Mouse (Mus musculus) gastrocnemius, adult 8-10 months (tissue): ENCODE measurements at regions not wholly inside any gene's neighbourhood (a gene's known extent, or its start where the extent isn't known, plus 50 kb on each side); places are given as distances from the start of the nearest gene placed in this dataset.
A peak's percentile ranks its signal among the peaks of the same experiment; 100 is the strongest.

ENCODE experiments used
- DNase-seq, 2 experiments: peaks; one replicate each; pipeline ENCODE4 v3.0.0; 2022; ENCODE audit warnings: low spot score in 2 of 2

DNA sequence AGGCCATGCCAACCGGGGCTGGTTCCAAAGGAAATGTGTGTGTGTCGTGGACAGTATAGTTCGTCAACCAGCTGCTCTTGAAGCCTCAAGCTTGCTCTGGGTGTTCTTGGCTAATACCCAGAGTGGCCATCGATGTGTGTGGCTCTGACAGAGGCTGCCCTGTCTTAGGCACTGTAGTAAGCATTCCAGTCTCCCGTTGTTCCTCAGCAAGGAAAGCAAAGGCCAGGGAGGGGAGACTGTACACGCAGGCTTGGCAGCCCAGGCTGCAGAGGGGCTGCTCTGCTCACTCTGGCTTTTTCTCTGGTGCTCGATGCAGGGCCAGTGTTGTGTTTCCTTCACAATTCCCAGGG, 106.1 kb upstream of the Unc5b start:
- DNase-seq: no peak

DNA sequence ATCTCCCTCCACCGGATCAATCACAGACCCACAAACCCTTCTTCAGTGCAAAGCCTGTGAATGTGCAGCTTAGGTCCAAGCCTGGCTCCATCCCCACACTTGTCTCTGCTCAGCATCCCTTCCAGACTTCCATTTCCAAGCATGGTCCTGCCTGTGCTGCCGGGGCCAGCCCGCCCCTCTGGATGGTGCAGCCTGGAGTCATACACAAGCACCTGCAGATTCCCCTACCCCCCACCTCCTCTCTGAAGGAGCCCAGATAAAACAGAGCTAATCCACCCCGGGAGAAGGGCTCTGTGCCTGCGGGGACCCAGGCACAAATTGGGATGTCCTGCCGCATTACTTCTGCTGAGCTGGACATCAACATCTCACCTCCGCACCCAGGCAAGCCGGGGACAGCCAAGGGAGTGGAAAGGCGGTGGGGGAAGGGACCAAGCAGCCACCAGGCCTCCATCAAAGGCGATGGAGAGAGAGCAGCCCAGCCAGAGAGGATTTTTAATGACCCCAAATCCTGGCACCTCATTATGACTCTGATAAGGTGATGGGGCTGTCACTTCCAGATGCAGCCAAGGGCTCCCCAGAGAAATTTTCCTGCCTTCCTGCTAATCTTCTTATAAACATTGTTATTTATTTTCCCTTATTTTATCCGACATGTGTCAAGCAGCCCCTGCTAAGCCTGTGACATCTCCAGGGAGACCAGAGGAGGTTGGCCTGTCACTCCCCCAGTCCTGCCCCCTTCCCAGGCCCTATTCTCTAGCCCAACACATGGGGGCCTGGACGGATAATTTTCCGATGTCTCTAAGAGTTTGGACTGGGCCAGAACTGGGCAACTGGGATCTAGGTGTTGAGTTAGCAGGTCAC, 105.5 kb upstream of the Unc5b start:
- no peak for DNase-seq

DNA sequence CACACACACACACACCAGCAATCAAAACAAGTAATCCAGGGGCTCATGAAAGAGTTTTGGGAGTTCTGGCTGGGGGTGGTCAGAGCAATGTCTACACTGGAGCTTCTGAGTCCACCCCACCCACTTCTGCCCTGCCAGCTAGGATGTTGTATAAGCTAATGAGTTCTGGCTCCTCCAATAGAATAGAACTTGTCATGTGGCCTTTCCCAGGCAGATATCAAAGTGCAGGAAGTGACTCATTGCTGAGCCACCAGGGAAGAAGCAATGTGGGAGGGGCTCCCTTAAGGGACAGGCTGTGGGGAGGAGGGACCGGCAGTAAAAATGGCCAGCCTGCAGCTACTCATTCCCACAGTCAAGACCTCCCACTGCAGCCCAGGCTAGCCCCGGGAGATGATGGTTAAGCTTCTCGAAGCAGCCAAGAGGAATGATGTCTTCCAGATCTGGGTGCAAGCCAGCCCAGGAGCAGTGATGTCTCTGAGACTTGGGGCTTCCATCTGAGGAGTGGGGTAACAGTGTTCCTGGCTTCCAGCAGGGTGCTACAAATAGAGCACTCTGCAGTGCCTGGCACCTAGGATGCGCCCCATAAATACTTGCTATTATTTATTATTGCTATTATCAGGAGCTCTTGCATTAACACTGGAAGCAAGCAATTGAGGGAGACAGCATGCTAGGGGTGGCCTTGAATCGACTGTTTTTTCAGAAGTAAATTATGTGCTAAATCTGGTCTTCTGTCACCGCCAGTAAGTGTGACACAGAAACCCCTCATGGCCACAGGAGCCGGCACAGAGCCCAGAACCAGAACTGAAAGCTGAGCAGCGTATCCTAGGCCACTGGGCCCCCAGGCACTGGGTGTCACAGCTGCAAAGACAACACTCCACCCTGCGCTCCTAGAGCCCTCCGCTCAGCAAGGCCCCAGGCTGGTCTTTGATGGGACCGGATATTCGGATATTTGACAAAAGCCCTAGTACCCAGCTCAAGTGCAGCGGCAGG, 103.2 kb upstream of the Unc5b start:
- DNase-seq: peak in 1 of 2 experiments; percentile 36

DNA sequence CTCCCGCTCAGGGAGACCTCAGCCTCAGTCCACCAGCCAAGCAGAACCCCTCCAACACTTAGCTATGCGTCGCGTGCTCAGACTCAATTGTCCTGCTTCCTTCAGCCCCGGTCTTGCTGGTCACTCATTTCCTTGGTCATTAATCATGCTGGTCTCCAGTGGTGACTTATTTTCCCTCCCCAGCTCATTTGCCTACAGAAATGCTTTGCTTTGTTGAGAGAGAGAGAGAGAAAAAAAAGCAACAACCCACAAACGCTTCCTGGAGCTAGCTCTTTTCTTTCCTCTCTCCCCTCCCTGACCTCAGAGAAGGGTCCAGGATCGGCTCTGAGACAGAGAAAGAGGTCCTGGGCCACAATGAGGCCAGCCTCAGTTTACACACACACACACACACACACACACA, 102.5 kb upstream of the Unc5b start:
- no peak for DNase-seq

DNA sequence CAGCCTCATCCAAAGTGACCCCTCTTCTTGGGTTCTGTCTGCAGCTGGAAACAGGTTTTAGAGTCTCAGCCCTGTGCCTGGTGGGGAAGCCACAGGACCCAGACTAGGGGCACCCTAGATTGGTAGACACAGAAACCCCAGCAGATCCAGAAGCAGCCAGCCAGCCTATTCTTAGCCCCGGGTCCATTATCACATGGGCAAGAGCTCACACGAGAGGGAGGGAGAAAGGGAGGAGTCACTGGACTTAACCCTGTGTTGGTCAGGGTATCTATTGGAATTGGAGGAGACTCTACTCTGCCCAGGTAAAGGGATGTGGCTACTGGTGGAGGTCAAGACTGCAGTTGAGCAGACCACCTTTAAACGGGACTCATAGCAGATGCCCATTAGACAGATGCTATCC, 101.5 kb upstream of the Unc5b start:
- no peak for DNase-seq

DNA sequence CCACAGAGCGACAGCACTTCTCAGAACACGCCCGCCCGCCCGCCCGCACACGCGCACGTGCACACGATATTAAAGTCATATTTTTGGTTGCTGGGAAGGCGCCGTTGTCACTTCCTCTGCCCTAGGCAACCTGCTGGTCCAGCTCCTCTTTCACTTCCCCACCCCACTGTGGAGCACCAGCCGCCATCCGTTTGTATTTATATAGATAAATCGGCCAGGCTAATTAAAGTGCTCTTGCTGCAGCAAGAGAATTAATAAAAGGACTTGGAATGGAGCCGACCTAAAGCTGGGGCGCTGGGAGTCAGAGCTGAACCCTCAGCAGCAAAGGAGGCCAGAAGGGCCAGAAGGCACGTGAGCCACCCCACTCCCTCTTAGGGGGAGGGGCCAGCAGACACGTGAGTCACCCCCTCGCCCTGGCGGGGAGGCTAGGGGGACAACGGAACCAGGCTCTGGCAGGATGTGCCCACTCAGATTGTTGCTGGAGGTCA, 100.6 kb upstream of the Unc5b start:
- DNase-seq: no peak

DNA sequence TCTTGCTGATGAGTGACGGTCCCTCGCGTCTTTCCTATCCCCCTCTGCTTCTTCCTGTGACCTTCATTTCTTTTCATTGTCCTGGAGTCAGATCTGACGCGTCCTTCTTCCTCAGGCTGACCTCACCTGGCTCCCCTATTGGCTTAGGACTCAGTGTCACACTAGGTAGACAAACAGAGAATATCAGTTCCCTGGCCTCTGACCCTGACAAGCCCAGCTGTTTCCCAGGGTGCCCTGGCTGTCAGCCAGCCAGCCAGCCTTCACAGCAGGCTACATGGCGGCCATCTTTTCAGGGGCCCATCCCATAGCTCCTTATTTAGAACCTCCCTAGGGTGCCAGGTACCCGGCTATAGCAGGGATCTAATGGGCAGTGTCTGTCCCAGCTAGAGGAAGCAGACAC, 97.3 kb upstream of the Unc5b start:
- DNase-seq: no peak

DNA sequence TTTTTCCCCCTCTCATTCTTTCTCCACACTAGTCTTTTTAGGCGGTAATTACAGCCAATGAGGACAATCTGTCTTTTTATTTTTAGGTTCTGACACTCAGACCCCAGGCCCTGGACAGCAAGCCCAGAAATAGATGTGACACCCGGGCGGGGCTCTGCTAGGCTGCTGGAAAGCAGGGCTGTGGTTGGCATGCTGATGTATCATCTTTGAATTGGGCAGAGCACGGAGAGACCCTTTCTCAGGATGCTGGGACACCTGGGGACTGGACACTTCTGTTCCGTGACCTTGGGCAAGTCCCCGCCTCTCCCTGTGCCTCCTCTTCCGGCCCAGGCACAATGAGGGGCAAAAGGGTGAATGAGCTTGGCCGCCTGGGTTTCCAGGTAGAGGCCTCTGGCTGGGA, 96.8 kb upstream of the Unc5b start:
- DNase-seq: no peak

DNA sequence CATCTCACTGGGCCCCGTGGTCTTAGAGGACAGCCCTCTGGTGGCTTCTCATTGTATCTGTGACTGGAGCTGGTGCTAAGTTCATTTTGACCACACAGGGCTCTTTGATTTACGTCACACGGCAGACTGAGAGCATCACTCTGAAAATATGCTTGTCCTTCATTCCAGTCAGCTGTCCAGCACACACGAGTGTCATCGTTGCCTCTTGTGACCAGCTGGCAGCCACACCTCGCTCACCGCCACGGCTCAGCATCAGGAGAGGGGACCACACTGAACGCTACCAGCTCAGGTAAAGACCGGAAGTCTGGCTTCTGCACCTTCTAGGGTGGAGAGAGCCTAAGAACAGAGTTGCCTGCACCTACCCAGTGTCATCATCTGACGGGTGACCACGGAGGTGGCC, 95.3 kb upstream of the Unc5b start:
- no peak for DNase-seq

DNA sequence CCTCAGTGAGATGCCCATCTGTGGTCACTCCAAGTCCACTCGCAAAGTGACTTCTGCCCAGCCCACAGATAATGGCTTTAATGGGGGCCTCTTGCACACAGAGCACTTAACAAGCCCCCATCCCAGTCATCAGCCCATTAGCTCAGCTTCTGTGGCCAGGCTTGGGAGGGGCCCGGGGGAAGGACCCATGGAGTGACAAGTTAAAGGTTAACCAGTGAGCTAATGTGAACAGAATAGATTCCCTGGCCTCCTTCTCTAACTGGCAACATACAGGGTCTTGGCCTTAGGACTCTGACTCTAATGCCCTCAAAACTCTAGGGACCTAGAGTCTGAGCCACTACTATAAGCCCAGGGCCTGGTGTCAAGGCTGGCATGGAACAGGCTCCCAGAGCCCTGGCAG, 94.3 kb upstream of the Unc5b start:
- DNase-seq: no peak

DNA sequence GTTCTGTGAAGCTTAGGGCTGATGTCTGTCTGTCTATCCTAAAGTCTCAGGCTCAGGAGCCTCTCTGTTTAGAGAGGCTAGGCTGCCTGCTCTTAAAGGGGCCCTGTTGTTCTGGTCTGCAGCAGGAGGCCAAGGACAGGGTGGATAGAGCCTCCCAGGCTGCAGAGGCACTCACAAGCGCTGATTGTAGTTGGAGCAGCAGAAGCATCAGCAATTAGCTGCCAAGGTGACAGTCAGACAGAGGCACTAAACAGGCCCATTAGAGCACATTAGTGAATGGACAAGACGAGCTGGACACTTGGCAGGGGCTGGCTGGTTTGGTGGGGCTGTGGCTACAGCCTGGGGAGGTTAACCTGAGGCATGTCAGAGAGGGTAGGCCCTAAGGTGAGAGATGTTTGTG, 93.8 kb upstream of the Unc5b start:
- no peak for DNase-seq

DNA sequence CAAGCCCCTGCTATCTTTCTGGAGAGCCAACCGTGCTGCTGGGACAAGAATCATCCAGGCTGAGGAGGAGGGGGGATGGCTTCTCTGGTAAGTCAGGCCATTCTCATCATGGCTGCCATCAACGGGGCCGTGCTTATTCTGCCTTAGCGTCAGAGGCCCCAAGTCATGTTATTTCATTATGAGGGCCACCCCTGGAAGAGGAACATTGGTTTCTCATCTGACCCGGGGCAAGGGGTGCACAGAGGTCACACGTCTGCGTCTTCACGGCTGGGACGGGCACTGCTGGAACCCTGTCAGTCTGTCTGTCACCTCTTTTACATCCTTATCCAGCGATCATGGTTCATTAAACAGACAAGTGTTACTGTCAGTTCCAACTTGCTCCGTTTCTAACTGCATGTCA, 92.4 kb upstream of the Unc5b start:
- no peak for DNase-seq

DNA sequence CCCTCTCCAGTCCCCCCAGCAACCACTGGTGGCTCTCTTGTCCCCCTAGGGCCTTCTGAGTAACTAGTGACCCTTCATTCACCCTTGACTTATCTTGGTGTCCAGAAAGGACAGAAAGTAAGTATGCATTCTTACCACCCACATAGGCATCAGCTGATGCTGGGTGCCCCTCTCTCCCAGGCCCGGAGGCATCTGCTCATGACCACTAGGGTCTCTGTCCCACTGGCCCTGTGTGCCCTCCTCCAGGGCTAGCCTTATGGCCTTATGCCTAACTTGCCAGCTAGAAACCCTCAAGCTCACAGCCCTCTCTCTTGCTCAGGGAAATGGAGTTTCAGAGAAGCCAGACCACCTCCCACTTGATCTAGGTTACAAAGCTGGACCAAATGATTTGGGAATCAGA, 89.2 kb upstream of the Unc5b start:
- no peak for DNase-seq

DNA sequence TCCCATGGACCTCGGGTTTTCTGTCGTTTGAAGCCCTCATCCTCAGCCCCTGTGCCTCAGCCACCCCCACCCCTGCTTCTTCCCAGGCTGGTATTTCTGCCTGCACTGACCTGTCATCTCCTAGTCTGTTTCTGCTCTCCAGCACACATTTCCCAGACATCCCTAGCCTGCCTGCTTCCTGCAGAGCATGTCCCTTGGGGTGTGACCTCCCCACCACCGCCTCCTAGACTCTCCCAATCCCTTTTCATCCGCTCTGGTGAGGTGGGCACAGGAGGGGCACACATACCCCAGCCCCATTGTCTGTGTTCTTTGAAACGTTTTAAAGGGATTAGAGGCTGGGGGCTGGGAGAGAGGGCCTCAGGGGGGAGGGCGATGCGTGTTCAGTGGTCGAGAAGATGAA, 86.6 kb upstream of the Unc5b start:
- DNase-seq: no peak

DNA sequence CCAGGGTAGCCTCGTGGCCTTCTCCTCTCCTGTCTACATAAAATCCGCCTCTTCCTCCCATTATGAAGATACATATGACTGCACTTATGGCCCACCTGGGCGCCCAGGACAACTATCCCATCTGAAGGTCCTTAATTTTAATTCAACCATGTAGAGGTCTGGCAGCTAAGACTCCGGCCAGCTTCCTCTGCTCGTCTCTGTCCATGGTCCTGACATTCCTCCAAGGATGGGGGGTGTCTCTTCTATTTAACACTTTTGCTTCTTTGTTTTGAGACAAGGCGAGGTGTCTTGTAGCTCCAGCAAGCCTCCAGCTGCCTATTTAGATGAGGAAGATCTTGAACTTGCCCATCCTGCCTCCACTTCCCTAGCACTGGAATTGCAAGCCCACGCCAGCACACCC, 83.0 kb upstream of the Unc5b start:
- DNase-seq: no peak

DNA sequence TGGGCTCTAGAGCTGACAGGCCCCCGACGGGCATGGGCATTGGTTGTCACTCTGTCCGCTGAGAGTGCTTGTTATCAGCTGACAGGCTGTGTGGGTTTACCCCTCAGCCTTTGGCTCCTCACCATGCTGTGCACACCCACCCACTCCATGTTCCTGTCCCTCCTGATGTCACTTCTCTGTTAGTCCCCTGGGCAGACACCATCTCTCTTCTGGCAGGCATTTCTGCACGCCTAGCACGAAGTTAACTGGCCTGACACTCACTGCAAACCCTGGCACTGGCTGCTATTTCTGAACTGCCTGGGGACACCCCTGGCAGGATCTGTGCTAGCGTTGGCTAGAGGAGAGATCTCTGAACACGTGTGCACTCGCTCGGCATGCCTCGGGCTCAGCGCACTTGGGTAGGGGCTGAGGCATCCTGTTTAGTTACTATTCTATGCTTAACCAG, 82.1 kb upstream of the Unc5b start:
- DNase-seq: no peak

DNA sequence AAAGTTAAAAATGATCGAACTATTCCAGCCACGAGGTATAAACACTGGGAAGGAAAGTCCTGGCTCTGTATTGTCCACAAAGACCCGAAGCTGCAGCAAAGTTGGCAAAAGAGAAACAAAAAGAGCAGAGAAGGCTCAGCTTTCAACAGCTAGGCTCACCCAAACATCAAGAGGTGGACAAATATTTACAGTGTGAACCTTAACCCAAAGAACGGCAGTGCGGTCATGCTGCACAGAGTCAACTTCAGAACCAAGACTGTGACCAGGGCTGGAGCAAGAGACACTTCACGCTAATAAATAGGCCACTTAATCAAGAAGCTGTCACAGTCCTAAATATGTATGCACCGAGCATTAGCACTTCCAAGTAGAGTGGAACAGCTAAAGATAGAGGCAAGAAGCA, 73.0 kb upstream of the Unc5b start:
- DNase-seq: no peak

DNA sequence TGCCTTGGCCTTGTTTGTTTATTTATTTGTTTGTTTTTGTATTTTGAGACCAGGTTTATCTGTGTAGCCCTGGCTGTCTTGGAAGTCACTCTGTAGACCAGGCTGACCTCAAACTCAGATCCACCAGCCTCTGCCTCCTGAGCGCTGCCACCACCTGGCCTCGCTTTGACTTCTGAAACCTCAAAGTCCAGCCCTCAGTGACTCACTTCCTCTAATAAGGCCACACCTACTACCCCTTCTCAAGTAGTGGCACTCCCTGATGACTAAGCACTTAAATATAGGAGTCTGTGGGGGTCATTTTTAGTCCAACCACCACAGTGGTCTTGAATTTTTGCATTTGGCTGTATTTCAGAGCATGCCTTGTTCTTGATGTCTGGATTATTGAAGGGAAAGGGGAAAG, 69.6 kb upstream of the Unc5b start:
- DNase-seq: no peak

DNA sequence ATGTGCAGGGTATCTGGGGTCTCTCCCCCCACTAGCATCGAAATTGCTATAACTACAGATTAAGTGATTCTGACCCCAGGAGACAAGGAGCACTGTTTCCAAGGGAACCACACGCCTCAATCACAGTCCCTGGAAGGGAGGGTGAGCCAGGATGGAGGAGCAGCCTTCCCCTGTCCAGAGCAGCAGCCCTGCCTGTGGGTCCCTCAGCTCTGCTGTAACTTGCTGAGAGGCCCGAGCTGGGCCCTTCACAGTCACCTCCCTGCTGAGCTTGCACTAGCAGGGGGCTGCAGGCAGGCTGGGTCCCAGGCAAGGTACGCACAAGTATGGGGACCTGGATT, 62.4 kb upstream of the Unc5b start:
- DNase-seq: no peak

DNA sequence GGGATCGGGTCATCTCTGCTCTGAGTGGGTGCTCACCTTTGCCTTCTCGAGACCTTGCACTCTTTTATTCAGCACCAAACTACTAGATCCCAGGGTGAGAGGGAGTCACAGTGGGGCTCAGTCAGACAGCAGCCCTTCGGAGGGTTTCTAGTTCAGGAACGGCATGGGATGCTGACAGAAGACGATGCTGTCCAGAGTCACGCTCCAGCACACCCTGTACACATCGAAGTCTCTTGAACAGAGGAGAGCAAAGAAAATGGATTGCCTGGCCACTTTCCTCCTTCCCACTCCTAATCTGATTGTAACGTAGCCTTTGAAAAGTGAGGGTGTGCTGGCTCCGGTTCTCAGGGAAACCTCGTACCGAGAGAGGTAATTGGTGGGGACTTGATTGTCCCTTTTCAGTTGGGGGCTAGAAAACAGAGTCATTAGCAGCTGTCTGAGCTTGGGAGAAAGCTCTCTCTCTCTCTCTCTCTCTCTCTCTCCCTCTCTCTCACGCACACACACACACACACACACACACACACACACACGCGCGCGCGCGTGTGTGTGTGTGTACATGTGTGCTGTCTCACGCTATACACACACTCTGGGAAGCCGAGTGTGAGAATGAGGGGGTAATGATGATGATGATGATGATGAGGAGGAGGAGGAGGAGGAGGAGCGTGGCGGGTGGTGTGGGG, 61.9 kb upstream of the Unc5b start:
- DNase-seq: no peak

DNA sequence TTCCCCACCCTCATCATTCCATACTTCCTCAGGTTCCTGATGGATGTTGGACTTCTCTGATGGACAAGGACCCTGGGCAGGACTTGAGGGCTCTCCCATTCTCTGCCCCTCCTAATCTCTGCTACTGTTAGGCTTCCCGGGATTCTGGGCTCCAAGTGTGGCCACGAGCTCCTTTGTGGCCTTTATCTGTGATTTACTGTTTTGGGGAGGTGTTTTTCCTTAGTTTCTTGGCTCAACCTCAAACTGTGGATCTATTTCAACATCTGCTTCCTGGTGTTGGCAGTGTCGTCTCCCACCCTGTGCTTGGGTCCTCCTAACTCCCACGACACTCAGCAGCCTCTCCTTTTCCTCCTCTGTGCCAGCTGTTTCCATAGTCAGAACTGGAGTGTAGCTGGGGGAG, 61.3 kb upstream of the Unc5b start:
- DNase-seq: no peak
